Mouse (Mus musculus) liver, embryonic 14.5 days (tissue): ENCODE results near the gene Ppif.
A peak's percentile ranks its signal among the peaks of the same experiment; 100 is the strongest.

Source experiments
- CTCF ChIP-seq: IDR thresholded peaks from 2 replicates; pipeline ENCODE4 v1.5.1; 2016; ENCODE audit warnings: antibody characterized with exemption, low read depth, control low read depth
- EP300 ChIP-seq: IDR thresholded peaks from 2 replicates; pipeline ENCODE4 v1.6.1; 2016; ENCODE audit warnings: antibody characterized with exemption, low read depth

GRCm38 (mm10) chr14:25725032-25725497, 31.1 kb downstream of the Ppif start:
- TF ChIP-seq CTCF, result peak; percentile 14; the same call in 1 of the 2 replicates
- no peak for TF ChIP-seq EP300
